Mouse (Mus musculus): ENCODE measurements around the gene Sec62. TPM values are rescaled to one million over a fixed set of nuclear protein-coding genes. Genes with fewer than 3 reads are reported as not detected.

The Sec62 gene
- total and polyA plus RNA-seq, 3 experiments = 35.6 to 171 (median 75.4) TPM

DNA sequence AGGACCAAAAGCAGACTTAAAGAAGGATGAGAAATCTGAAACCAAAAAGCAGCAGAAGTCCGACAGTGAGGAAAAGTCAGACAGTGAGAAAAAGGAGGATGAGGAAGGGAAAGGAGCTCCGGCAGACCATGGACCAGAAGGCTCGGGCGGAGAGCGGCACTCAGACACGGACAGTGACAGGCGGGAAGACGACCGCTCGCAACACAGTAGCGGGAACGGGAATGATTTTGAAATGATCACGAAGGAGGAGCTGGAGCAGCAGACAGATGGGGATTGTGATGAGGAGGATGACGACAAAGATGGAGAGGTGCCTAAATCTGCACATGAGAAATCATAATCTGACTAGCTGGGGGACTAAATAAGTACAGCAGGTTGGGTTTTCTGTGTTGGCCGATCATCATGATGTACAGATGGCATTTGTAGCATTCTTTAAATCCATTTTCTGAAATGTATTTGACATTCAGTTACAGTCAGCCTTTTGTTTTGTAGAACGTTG, 26.0 kb downstream of the Sec62 start:
- peaks cover 0 to 18% of the 10 kb centered on the region in 2 experiments; a peak in 2 of 4 replicates for H3K36me3 ChIP-seq (ENCODE audit: control insufficient read depth in 1 of 2, insufficient read depth in 2 of 2, low read length in 2 of 2)
- TF ChIP-seq ZMIZ1 (IDR thresholded peaks at IDR 0.05; ENCODE audit: low read depth, low read length) = no peak
- no peak for TF ChIP-seq POLR2A (IDR thresholded peaks at IDR 0.05; ENCODE audit: control insufficient read depth in 1 of 2, insufficient read depth in 1 of 2, low read depth in 1 of 2, low read length in 2 of 2, poor library complexity in 1 of 2)
- no peak overlapping the region for H3K9ac ChIP-seq (ENCODE audit: control insufficient read depth, low read depth, low read length, poor library complexity, severe bottlenecking)

GRCm38 (mm10) chr3:30822163-30822562, 29.5 kb downstream of the Sec62 start:
- Histone ChIP-seq H3K9me3 (replicated peaks; ENCODE audit: insufficient read depth, low read length) (no peaks in the 10 kb centered on the region), H3K27ac (ENCODE audit: control insufficient read depth, low read depth, low read length) (no peak overlapping the region), H3K9ac (ENCODE audit: control insufficient read depth, low read depth, low read length, poor library complexity, severe bottlenecking) (no peak overlapping the region), H3K4me1 (ENCODE audit: control insufficient read depth in 1 of 2, insufficient read depth in 2 of 2, low read length in 2 of 2) (no peaks in the 10 kb centered on the region), H3K27me3 (ENCODE audit: control insufficient read depth in 1 of 2, insufficient read depth in 2 of 2, low read length in 2 of 2) (no peaks in the 10 kb centered on the region), H3K4me3 (ENCODE audit: control insufficient read depth in 1 of 2, insufficient read depth in 1 of 2, low read depth in 2 of 2, low read length in 2 of 2) (no peak overlapping the region), H3K36me3 (ENCODE audit: control insufficient read depth in 1 of 2, insufficient read depth in 2 of 2, low read length in 2 of 2) (peaks cover 0 to 11% of the 10 kb centered on the region in 2 experiments; a peak in 2 of 4 replicates), H3K79me2 (ENCODE audit: control insufficient read depth, insufficient read depth, low read length, poor library complexity) (no peaks in the 10 kb centered on the region)
- no peak for DNase-seq (ENCODE audit: low read depth, low spot score)
- TF ChIP-seq ETS1 (IDR thresholded peaks at IDR 0.05; ENCODE audit: low read depth, low read length) = no peak
- no peak for TF ChIP-seq BHLHE40 (IDR thresholded peaks at IDR 0.05; ENCODE audit: borderline replicate concordance, low read depth, low read length)
- no peak for TF ChIP-seq RAD21 (IDR thresholded peaks at IDR 0.05; ENCODE audit: low read depth, low read length)
- TF ChIP-seq GATA1 (IDR thresholded peaks at IDR 0.05; ENCODE audit: low read depth, low read length) = no peak
- TF ChIP-seq MAX (IDR thresholded peaks at IDR 0.05; ENCODE audit: low read length) = no peak
- no peak for TF ChIP-seq RCOR1 (IDR thresholded peaks at IDR 0.05; ENCODE audit: low read depth, low read length)
- TF ChIP-seq NELFE (IDR thresholded peaks at IDR 0.05; ENCODE audit: low read depth, low read length) = no peak
- no peak for TF ChIP-seq CTCF (IDR thresholded peaks at IDR 0.05 in 2 of 3, conservative IDR thresholded peaks at IDR 0.05 in 1 of 3; ENCODE audit: control insufficient read depth in 1 of 3, insufficient read depth in 1 of 3, low read depth in 2 of 3, low read length in 3 of 3, poor library complexity in 1 of 3, severe bottlenecking in 1 of 3)
- TF ChIP-seq CHD2 (IDR thresholded peaks at IDR 0.05; ENCODE audit: low read length) = no peak
- TF ChIP-seq HCFC1 (IDR thresholded peaks at IDR 0.05; ENCODE audit: low read depth, low read length) = no peak
- no peak for TF ChIP-seq MYC (IDR thresholded peaks at IDR 0.05; ENCODE audit: low read depth, low read length)
- no peak for TF ChIP-seq MAFK (IDR thresholded peaks at IDR 0.05; ENCODE audit: borderline replicate concordance, low read depth, low read length)
- TF ChIP-seq ZMIZ1 (IDR thresholded peaks at IDR 0.05; ENCODE audit: low read depth, low read length) = no peak
- no peak for TF ChIP-seq ZC3H11A (IDR thresholded peaks at IDR 0.05; ENCODE audit: low read depth, low read length)
- no peak for TF ChIP-seq TAL1 (IDR thresholded peaks at IDR 0.05; ENCODE audit: low read length)
- TF ChIP-seq MYB (IDR thresholded peaks at IDR 0.05; ENCODE audit: low read depth, low read length) = no peak
- TF ChIP-seq UBTF (IDR thresholded peaks at IDR 0.05; ENCODE audit: borderline replicate concordance, insufficient read depth, low read depth, low read length) = no peak

More for the DNA sequence above, 26.0 kb downstream of the Sec62 start:
- no peak overlapping the region for H3K4me3 ChIP-seq (ENCODE audit: control insufficient read depth in 1 of 2, insufficient read depth in 1 of 2, low read depth in 2 of 2, low read length in 2 of 2)
- no peaks in the 10 kb centered on the region for H3K9me3 ChIP-seq (replicated peaks; ENCODE audit: insufficient read depth, low read length)
- H3K27me3 ChIP-seq (ENCODE audit: control insufficient read depth in 1 of 2, insufficient read depth in 2 of 2, low read length in 2 of 2) = no peaks in the 10 kb centered on the region
- H3K79me2 ChIP-seq (ENCODE audit: control insufficient read depth, insufficient read depth, low read length, poor library complexity) = no peaks in the 10 kb centered on the region
- DNase-seq (ENCODE audit: low read depth, low spot score) = no peak
- no peaks in the 10 kb centered on the region for H3K4me1 ChIP-seq (ENCODE audit: control insufficient read depth in 1 of 2, insufficient read depth in 2 of 2, low read length in 2 of 2)
- H3K27ac ChIP-seq (ENCODE audit: control insufficient read depth, low read depth, low read length) = no peak overlapping the region

Measured in MEL (cell line).